8 mouse cellular contexts compared by ENCODE assay signal in genomic region chr11:97189231-97189630, GRCm38 (mm10). TPM values are rescaled to one million over a fixed set of nuclear protein-coding genes. Genes with fewer than 3 reads are reported as not detected.
DNase-seq lines count a peak whose midpoint lies in the region; ATAC-seq and TF ChIP-seq lines count a peak whose summit lies in the region.

No protein-coding gene starts in this region.

- H3K9me3 ChIP-seq in stomach, embryonic 14.5 days (ENCODE audit: control insufficient read depth, low read depth, low read length) = no peaks in the 10 kb centered on the region
- H3K9me3 ChIP-seq in stomach, postnatal 0 days (ENCODE audit: control insufficient read depth, low read length) = no peaks in the 10 kb centered on the region
- H3K9me3 ChIP-seq in limb, embryonic 10.5 days (replicated peaks) = no peaks in the 10 kb centered on the region

- H3K4me1 ChIP-seq in stomach, embryonic 14.5 days (ENCODE audit: control insufficient read depth, insufficient read depth, low read length) = peaks cover 15% of the 10 kb centered on the region
- no peaks in the 10 kb centered on the region for H3K4me1 ChIP-seq in stomach, postnatal 0 days (replicated peaks; ENCODE audit: control insufficient read depth, insufficient read depth)
- peaks cover 25% of the 10 kb centered on the region for H3K4me1 ChIP-seq in limb, embryonic 10.5 days

- peaks cover 13% of the 10 kb centered on the region for H3K36me3 ChIP-seq in stomach, embryonic 14.5 days (ENCODE audit: control insufficient read depth, insufficient read depth, low read length)
- no peaks in the 10 kb centered on the region for H3K36me3 ChIP-seq in stomach, postnatal 0 days (ENCODE audit: control insufficient read depth, insufficient read depth, low read length)
- H3K36me3 ChIP-seq in limb, embryonic 10.5 days = peaks cover 38% of the 10 kb centered on the region
- H3K36me3 ChIP-seq in splenic B cell, adult 2 months (ENCODE audit: control insufficient read depth, insufficient read depth, low read length, poor library complexity, severe bottlenecking) = peaks cover 2% of the 10 kb centered on the region; the same call in 1 of the 2 replicates

- 39% methylated on average over 3 of the region's 3 CpGs for WGBS in stomach, embryonic 14.5 days
- 37% methylated on average over 3 of the region's 3 CpGs for WGBS in stomach, postnatal 0 days
- WGBS in limb, embryonic 10.5 days = 33% methylated on average over 3 of the region's 3 CpGs

- TF ChIP-seq CTCF in stomach, postnatal 0 days (IDR thresholded peaks at IDR 0.05; ENCODE audit: low read depth) = no peak

- no peak for ATAC-seq in stomach, embryonic 14.5 days (ENCODE audit: insufficient number of reproducible peaks, insufficient read depth, low FRiP score, low read depth)
- ATAC-seq in stomach, postnatal 0 days (ENCODE audit: low FRiP score, low TSS enrichment) = no peak
- no peak for ATAC-seq in cerebellum, adult (ENCODE audit: insufficient number of reproducible peaks, low FRiP score, low TSS enrichment)

- H3K4me2 ChIP-seq in stomach, embryonic 14.5 days (replicated peaks; ENCODE audit: low read depth, low read length) = peak overlapping the region; percentile 61
- no peak overlapping the region; the same call in 1 of the 2 replicates for H3K4me2 ChIP-seq in stomach, postnatal 0 days (replicated peaks; ENCODE audit: low read depth)

- H3K27me3 ChIP-seq in stomach, embryonic 14.5 days (ENCODE audit: control insufficient read depth, insufficient read depth, low read length) = no peaks in the 10 kb centered on the region
- H3K27me3 ChIP-seq in stomach, postnatal 0 days (ENCODE audit: control insufficient read depth, insufficient read depth, low read length) = no peaks in the 10 kb centered on the region
- H3K27me3 ChIP-seq in limb, embryonic 10.5 days (ENCODE audit: low read depth, poor library complexity, severe bottlenecking) = no peaks in the 10 kb centered on the region
- no peaks in the 10 kb centered on the region for H3K27me3 ChIP-seq in splenic B cell, adult 2 months (ENCODE audit: control insufficient read depth, insufficient read depth, low read length, poor library complexity, severe bottlenecking)

- peak overlapping the region; percentile 86 for H3K4me3 ChIP-seq in stomach, embryonic 14.5 days (ENCODE audit: low read depth, low read length)
- H3K4me3 ChIP-seq in stomach, postnatal 0 days (ENCODE audit: low read depth, low read length) = no peak overlapping the region
- peak overlapping the region; percentile 69 for H3K4me3 ChIP-seq in limb, embryonic 10.5 days

- no peak overlapping the region for H3K9ac ChIP-seq in stomach, embryonic 14.5 days (replicated peaks; ENCODE audit: low read depth, low read length)
- H3K9ac ChIP-seq in stomach, postnatal 0 days (ENCODE audit: low read length) = no peak overlapping the region

- H3K27ac ChIP-seq in stomach, embryonic 14.5 days (ENCODE audit: low read length) = peak overlapping the region; percentile 93; the same call in 1 of the 2 replicates
- no peak overlapping the region for H3K27ac ChIP-seq in stomach, postnatal 0 days (replicated peaks)
- peak overlapping the region; percentile 95 for H3K27ac ChIP-seq in limb, embryonic 10.5 days

- no peak for TF ChIP-seq EP300 in stomach, postnatal 0 days (optimal IDR thresholded peaks at IDR 0.05)

- DNase-seq in cerebellum, adult 11-12 months = peak; percentile 42
- no peak for DNase-seq in cerebellum, postnatal 4 days (ENCODE audit: low spot score in 2 of 2)
- no peak for DNase-seq in stomach, postnatal 0 days (ENCODE audit: low spot score)
- DNase-seq in limb, embryonic 10.5 days (ENCODE audit: low spot score) = no peak
- peak; percentile 22 for DNase-seq in splenic B cell, adult 2 months (ENCODE audit: low read depth, low spot score)
- no peak for DNase-seq in spleen, adult 12 weeks (ENCODE audit: low spot score)

RNA-seq across cellular contexts. Expression of gene Kpnb1, which starts 1.6 kb away (rescaled TPM):
- 65.1 and 67.7 TPM in 2 replicates for polyA plus RNA-seq in stomach, embryonic 14.5 days (2014; fragmentation: Nextera tagmentation; extraction: Ambion mirVana)
- polyA plus RNA-seq in stomach, postnatal 0 days (2015; fragmentation: Nextera tagmentation; extraction: Ambion mirVana) = 18.5 and 19.2 TPM in 2 replicates
- 82.8 and 88.9 TPM in 2 replicates for polyA plus RNA-seq in limb, embryonic 10.5 days (2016; fragmentation: Nextera tagmentation; extraction: Ambion mirVana)

RNA-seq across cellular contexts. Expression of gene Tbkbp1, which starts 37.9 kb away (rescaled TPM):
- polyA plus RNA-seq in stomach, embryonic 14.5 days (2014; fragmentation: Nextera tagmentation; extraction: Ambion mirVana) = 3.7 TPM in 2 replicates
- polyA plus RNA-seq in stomach, postnatal 0 days (2015; fragmentation: Nextera tagmentation; extraction: Ambion mirVana) = 1.8 and 2.4 TPM in 2 replicates
- polyA plus RNA-seq in limb, embryonic 10.5 days (2016; fragmentation: Nextera tagmentation; extraction: Ambion mirVana) = 6.1 and 7.8 TPM in 2 replicates

Comparison
In these comparisons a context has a peak if more than half of its experiments do, and no peak if none do; other contexts are left out.
1. DNase-seq: peak in cerebellum, adult 11-12 months (single experiment) and splenic B cell, adult 2 months (single experiment); none in cerebellum, postnatal 4 days (0 of 2), stomach, postnatal 0 days (single experiment), limb, embryonic 10.5 days (single experiment) and spleen, adult 12 weeks (single experiment).